Mouse (Mus musculus): Measurements from ENCODE around the gene Gm10717. TPM values are rescaled to one million over a fixed set of nuclear protein-coding genes. Genes with fewer than 3 reads are reported as not detected.
"Not testable (repeated sequence)": the region's sequence is repeated elsewhere in the genome, so short reads cannot be mapped to it uniquely, and the experiment has no call there.

Gm10717 gene
- polyA plus RNA-seq, 1 experiment from 2014 or later: not detected

DNA sequence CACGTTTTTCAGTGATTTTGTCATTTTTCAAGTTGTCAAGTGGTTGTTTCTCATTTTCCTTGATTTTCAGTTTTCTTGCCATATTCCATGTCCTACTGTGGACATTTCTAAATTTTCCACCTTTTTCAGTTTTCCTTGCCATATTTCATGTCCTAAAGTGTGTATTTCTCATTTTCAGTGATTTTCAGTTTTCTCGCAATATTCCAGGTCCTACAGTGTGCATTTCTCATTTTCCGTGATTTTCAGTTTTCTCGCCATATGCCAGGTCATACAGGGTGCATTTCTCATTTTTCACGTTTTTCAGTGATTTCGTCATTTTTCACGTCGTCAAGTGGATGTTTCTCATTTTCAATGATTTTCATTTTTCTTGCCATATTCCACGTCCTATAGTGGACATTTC, 6.3 kb upstream of the Gm10717 start:
- H3K36me3 ChIP-seq (ENCODE audit: inconsistent target); H3K79me2 ChIP-seq (ENCODE audit: inconsistent target); H3K4me3 ChIP-seq (ENCODE audit: inconsistent target); H3K27ac ChIP-seq: not testable (repeated sequence)
- WGBS (ENCODE audit: missing documents): 60% methylated on average over 9 of the region's 9 CpGs

DNA sequence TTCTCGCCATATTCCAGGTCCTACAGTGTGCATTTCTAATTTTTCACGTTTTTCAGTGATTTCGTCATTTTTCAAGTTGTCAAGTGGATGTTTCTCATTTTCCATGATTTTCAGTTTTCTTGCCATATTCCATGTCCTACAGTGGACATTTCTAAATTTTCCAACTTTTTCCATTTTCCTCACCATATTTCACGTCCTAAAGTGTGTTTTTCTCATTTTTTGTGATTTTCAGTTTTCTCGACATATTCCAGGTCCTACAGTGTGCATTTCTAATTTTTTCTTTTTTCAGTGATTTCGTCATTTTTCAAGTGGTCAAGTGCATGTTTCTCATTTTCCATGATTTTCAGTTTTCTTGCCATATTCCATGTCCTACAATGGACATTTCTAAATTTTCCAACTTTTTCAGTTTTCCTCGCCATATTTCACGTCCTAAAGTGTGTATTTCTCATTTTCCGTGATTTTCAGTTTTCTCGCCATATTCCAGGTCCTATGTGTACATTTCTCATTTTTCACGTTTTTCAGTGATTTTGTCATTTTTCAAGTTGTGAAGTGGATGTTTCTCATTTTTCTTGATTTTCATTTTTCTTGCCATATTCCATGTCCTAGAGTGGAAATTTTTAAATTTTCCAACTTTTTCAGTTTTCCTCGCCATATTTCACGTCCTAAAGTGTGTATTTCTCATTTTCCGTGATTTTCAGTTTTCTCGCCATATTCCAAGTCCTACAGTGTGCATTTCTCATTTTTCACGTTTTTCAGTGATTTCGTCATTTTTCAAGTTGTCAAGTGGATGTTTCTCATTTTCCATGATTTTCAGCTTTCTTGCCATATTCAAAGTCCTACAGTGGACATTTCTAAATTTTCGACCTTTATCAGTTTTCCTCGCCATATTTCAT, 5.1 kb upstream of the Gm10717 start:
- not testable (repeated sequence) for H3K79me2 ChIP-seq (ENCODE audit: inconsistent target); H3K27ac ChIP-seq
- 75% methylated on average over 18 of the region's 19 CpGs for WGBS (ENCODE audit: missing documents)

DNA sequence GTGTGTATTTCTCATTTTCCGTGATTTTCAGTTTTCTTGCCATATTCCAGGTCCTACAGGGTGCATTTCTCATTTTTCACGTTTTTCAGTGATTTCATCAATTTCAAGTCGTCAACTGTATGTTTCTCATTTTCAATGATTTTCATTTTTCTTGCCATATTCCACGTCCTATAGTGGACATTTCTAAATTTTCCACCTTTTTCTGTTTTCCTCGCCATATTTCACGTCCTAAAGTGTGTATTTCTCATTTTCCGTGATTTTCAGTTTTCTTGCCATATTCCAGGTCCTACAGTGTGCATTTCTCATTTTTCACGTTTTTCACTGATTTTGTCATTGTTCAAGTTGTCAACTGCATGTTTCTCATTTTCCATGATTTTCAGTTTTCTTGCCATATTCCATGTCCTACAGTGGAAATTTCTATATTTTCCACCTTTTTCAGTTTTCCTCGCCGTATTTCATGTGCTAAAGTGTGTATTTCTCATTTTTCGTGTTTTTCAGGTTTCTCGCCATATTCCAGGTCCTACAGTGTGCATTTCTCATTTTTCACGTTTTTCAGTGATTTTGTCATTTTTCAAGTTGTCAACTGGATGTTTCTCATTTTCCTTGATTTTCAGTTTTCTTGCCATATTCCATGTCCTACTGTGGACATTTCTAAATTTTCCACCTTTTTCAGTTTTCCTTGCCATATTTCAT, 2.8 kb upstream of the Gm10717 start:
- not testable (repeated sequence) for H3K27ac ChIP-seq; H3K4me3 ChIP-seq (ENCODE audit: inconsistent target); H3K36me3 ChIP-seq (ENCODE audit: inconsistent target); H3K79me2 ChIP-seq (ENCODE audit: inconsistent target)
- 73% methylated on average over 13 of the region's 13 CpGs for WGBS (ENCODE audit: missing documents)

More for the DNA sequence above, 5.1 kb upstream of the Gm10717 start:
- H3K36me3 ChIP-seq (ENCODE audit: inconsistent target); H3K4me3 ChIP-seq (ENCODE audit: inconsistent target): not testable (repeated sequence)

DNA sequence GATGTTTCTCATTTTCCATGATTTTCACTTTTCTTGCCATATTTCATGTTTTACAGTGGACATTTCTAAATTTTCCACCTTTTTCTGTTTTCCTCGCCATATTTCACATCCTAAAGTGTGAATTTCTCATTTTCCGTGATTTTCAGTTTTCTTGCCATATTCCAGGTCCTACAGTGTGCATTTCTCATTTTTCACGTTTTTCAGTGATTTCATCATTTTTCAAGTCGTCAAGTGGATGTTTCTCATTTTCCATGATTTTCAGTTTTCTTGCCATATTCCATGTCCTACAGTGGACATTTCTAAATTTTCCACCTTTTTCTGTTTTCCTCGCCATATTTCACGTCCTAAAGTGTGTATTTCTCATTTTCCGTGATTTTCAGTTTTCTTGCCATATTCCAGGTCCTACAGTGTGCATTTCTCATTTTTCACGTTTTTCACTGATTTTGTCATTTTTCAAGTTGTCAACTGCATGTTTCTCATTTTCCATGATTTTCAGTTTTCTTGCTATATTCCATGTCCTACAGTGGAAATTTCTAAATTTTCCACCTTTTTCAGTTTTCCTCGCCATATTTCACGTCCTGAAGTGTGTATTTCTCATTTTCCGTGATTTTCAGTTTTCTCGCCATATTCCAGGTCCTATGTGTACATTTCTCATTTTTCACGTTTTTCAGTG, 1.8 kb upstream of the Gm10717 start, which contains the start of gene Gm10718:
Gm10718 (plus strand) TSS at position 236 of the 673 bp plus-strand sequence.
- WGBS (ENCODE audit: missing documents): 78% methylated on average over 13 of the region's 13 CpGs
- H3K4me3 ChIP-seq (ENCODE audit: inconsistent target); H3K79me2 ChIP-seq (ENCODE audit: inconsistent target); H3K36me3 ChIP-seq (ENCODE audit: inconsistent target); H3K27ac ChIP-seq: not testable (repeated sequence)

DNA sequence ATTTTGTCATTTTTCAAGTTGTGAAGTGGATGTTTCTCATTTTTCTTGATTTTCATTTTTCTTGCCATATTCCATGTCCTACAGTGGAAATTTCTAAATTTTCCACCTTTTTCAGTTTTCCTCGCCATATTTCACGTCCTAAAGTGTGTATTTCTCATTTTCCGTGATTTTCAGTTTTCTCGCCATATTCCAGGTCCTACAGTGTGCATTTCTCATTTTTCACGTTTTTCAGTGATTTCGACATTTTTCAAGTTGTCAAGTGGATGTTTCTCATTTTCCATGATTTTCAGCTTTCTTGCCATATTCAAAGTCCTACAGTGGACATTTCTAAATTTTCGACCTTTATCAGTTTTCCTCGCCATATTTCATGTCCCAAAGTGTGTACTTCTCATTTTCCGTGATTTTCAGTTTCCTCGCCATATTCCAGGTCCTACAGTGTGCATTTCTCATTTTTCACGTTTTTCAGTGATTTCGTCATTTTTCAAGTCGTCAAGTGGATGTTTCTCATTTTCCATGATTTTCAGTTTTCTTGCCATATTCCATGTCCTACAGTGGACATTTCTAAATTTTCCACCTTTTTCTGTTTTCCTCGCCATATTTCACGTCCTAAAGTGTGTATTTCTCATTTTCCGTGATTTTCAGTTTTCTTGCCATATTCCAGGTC, 1.1 kb upstream of the Gm10717 start:
- WGBS (ENCODE audit: missing documents): 76% methylated on average over 16 of the region's 16 CpGs
- H3K4me3 ChIP-seq (ENCODE audit: inconsistent target); H3K36me3 ChIP-seq (ENCODE audit: inconsistent target); H3K79me2 ChIP-seq (ENCODE audit: inconsistent target); H3K27ac ChIP-seq: not testable (repeated sequence)

DNA sequence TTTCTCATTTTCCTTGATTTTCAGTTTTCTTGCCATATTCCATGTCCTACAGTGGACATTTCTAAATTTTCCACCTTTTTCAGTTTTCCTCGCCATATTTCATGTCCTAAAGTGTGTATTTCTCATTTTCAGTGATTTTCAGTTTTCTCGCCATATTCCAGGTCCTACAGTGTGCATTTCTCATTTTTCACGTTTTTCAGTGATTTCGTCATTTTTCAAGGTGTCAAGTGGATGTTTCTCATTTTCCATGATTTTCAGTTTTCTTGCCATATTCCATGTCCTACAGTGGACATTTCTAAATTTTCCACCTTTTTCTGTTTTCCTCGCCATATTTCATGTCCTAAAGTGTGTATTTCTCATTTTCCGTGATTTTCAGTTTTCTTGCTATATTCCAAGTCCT, 436 bp downstream of the Gm10717 start:
- H3K36me3 ChIP-seq (ENCODE audit: inconsistent target); H3K4me3 ChIP-seq (ENCODE audit: inconsistent target); H3K27ac ChIP-seq; H3K79me2 ChIP-seq (ENCODE audit: inconsistent target): not testable (repeated sequence)
- WGBS (ENCODE audit: missing documents): 75% methylated on average over 6 of the region's 6 CpGs

DNA sequence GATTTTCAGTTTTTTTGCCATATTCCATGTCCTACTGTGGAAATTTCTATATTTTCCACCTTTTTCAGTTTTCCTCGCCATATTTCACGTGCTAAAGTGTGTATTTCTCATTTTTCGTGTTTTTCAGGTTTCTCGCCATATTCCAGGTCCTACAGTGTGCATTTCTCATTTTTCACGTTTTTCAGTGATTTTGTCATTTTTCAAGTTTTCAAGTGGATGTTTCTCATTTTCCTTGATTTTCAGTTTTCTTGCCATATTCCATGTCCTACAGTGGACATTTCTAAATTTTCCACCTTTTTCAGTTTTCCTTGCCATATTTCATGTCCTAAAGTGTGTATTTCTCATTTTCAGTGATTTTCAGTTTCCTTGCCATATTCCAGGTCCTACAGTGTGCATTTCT, 919 bp downstream of the Gm10717 start:
- not testable (repeated sequence) for H3K27ac ChIP-seq; H3K36me3 ChIP-seq (ENCODE audit: inconsistent target); H3K4me3 ChIP-seq (ENCODE audit: inconsistent target); H3K79me2 ChIP-seq (ENCODE audit: inconsistent target)
- WGBS (ENCODE audit: missing documents): 82% methylated on average over 5 of the region's 5 CpGs

DNA sequence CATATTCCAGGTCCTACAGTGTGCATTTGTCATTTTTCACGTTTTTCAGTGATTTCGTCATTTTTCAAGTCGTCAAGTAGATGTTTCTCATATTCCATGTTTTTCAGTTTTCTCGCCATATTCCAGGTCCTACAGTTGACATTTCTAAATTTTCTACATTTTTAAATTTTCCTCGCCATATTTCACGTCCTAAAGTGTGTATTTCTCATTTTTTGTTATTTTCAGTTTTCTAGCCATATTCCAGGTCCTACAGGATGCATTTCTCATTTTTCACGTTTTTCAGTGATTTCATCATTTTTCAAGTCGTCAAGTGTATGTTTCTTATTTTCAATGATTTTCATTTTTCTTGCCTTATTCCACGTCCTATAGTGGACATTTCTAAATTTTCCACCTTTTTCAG, 1.5 kb downstream of the Gm10717 start:
- H3K79me2 ChIP-seq (ENCODE audit: inconsistent target); H3K36me3 ChIP-seq (ENCODE audit: inconsistent target); H3K27ac ChIP-seq; H3K4me3 ChIP-seq (ENCODE audit: inconsistent target): not testable (repeated sequence)
- WGBS (ENCODE audit: missing documents): 71% methylated on average over 9 of the region's 9 CpGs

DNA sequence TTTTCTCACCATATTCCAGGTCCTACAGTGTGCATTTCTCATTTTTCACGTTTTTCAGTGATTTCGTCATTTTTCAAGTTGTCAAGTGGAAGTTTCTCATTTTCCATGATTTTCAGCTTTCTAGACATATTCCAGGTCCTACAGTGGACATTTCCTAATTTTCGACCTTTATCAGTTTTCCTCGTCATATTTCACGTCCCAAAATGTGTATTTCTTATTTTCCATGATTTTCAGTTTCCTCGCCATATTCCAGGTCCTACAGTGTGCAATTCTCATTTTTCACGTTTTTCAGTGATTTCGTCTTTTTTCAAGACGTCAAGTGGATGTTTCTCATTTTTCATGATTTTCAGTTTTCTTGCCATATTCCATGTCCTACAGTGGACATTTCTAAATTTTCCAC, 2.0 kb downstream of the Gm10717 start:
- 80% methylated on average over 9 of the region's 9 CpGs for WGBS (ENCODE audit: missing documents)
- not testable (repeated sequence) for H3K4me3 ChIP-seq (ENCODE audit: inconsistent target); H3K27ac ChIP-seq

DNA sequence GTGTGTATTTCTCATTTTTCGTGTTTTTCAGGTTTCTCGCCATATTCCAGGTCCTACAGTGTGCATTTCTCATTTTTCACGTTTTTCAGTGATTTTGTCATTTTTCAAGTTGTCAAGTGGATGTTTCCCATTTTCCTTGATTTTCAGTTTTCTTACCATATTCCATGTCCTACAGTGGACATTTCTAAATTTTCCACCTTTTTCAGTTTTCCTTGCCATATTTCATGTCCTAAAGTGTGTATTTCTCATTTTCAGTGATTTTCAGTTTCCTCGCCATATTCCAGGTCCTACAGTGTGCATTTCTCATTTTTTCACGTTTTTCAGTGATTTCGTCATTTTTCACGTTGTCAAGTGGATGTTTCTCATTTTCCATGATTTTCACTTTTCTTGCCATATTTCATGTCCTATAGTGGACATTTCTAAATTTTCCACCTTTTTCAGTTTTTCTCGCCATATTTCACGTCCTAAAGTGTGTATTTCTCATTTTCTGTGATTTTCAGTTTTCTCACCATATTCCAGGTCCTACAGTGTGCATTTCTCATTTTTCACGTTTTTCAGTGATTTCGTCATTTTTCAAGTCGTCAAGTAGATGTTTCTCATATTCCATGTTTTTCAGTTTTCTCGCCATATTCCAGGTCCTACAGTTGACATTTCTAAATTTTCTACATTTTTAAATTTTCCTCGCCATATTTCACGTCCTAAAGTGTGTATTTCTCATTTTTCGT, 4.2 kb downstream of the Gm10717 start:
- not testable (repeated sequence) for H3K27ac ChIP-seq; H3K79me2 ChIP-seq (ENCODE audit: inconsistent target); H3K4me3 ChIP-seq (ENCODE audit: inconsistent target); H3K36me3 ChIP-seq (ENCODE audit: inconsistent target)
- 70% methylated on average over 16 of the region's 16 CpGs for WGBS (ENCODE audit: missing documents)

More for the DNA sequence above, 2.0 kb downstream of the Gm10717 start:
- not testable (repeated sequence) for H3K36me3 ChIP-seq (ENCODE audit: inconsistent target); H3K79me2 ChIP-seq (ENCODE audit: inconsistent target)

DNA sequence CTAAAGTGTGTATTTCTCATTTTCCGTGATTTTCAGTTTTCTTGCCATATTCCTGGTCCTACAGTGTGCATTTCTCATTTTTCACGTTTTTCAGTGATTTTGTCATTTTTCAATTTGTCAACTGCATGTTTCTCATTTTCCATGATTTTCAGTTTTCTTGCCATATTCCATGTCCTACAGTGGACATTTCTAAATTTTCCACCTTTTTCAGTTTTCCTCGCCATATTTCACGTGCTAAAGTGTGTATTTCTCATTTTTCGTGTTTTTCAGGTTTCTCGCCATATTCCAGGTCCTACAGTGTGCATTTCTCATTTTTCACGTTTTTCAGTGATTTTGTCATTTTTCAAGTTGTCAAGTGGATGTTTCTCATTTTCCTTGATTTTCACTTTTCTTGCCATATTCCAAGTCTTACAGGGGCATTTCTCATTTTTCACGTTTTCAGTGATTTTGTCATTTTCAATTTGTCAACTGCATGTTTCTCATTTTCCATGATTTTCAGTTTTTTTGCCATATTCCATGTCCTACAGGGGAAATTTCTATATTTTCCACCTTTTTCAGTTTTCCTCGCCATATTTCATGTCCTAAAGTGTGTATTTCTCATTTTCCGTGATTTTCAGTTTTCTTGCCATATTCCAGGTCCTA, 5.6 kb downstream of the Gm10717 start:
- H3K79me2 ChIP-seq (ENCODE audit: inconsistent target); H3K27ac ChIP-seq; H3K36me3 ChIP-seq (ENCODE audit: inconsistent target); H3K4me3 ChIP-seq (ENCODE audit: inconsistent target): not testable (repeated sequence)
- 79% methylated on average over 10 of the region's 10 CpGs for WGBS (ENCODE audit: missing documents)

DNA sequence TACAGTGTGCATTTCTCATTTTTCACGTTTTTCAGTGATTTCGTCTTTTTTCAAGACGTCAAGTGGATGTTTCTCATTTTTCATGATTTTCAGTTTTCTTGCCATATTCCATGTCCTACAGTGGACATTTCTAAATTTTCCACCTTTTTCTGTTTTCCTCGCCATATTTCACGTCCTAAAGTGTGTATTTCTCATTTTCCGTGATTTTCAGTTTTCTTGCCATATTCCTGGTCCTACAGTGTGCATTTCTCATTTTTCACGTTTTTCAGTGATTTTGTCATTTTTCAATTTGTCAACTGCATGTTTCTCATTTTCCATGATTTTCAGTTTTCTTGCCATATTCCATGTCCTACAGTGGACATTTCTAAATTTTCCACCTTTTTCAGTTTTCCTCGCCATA, 9.1 kb downstream of the Gm10717 start, which contains the start of gene Gm17535:
Gm17535 (plus strand) TSS at position 301 of the 400 bp plus-strand sequence.
- WGBS (ENCODE audit: missing documents): 79% methylated on average over 7 of the region's 8 CpGs
- not testable (repeated sequence) for H3K27ac ChIP-seq; H3K36me3 ChIP-seq (ENCODE audit: inconsistent target); H3K4me3 ChIP-seq (ENCODE audit: inconsistent target); H3K79me2 ChIP-seq (ENCODE audit: inconsistent target)

DNA sequence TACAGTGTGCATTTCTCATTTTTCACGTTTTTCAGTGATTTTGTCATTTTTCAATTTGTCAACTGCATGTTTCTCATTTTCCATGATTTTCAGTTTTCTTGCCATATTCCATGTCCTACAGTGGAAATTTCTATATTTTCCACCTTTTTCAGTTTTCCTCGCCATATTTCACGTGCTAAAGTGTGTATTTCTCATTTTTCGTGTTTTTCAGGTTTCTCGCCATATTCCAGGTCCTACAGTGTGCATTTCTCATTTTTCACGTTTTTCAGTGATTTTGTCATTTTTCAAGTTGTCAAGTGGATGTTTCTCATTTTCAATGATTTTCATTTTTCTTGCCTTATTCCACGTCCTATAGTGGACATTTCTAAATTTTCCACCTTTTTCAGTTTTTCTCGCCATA, 11.4 kb downstream of the Gm10717 start, which contains the start of gene Gm10715:
Gm10715 (plus strand) TSS at position 301 of the 400 bp plus-strand sequence.
- H3K4me3 ChIP-seq (ENCODE audit: inconsistent target); H3K36me3 ChIP-seq (ENCODE audit: inconsistent target); H3K79me2 ChIP-seq (ENCODE audit: inconsistent target); H3K27ac ChIP-seq: not testable (repeated sequence)
- 74% methylated on average over 7 of the region's 8 CpGs for WGBS (ENCODE audit: missing documents)
